Mouse (Mus musculus) spleen, postnatal 10 days (tissue): ENCODE measurements around the gene Cyp2d34.

Source experiments
- DNase-seq, 2 experiments: peaks; one replicate each; pipeline ENCODE4 v3.0.0; 2021 to 2022; ENCODE audit warnings: low spot score in 2 of 2

Gene Cyp2d34

DNA sequence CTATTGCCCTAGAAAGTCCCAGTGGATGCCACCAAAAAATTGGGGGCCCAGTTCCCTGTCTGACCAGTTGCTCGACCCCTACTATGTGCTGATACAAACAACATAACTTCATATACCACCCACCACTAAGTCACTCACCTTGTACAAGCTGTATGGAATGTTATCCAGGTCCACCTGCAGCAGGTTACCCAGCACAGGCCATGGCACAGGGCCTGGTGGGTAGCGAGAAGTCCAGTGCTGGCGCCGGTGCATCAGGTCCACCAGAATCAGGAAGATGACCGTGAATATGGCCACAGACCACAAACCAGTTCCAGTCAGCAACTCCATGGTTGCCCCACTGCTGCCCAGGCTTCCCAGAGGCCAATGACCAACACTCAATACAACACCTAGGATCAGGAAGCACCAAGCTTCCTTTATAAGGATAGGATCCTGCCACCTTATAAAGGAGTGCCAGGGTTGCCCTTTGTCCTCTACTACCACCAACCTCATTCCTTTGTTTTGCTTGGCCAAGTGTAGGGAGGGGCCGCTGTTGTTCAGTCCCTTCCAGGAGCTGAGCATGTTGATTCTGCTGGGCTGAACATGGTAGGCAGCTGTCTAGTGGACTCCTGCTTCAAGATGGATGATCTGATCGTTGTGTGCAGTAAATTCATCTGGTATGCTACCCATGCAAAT lies at the start of gene Cyp2d34:
Cyp2d34 (minus strand) TSS at position 416 of the 672 bp plus-strand sequence.
- no peak for DNase-seq

DNA sequence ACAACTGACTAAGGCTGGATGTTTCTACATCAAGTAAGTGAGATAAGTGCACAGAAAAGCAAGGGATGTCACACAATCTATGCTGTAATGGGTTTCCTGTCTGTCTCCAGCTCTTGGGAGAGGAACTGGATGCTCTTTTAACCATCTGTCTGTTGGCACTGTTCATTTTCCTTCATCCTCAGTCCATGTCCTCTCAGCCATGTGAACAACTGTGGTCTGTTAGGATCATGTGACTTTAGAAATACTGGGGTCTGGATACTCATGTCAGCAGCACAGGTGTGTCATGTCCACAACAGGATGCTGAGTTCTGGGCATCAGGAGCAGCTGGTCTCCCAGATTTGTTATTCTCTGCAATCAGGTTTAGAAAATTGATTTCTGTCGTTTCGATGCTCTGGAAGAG lies 35.6 kb upstream of the Cyp2d34 start:
- DNase-seq = no peak

DNA sequence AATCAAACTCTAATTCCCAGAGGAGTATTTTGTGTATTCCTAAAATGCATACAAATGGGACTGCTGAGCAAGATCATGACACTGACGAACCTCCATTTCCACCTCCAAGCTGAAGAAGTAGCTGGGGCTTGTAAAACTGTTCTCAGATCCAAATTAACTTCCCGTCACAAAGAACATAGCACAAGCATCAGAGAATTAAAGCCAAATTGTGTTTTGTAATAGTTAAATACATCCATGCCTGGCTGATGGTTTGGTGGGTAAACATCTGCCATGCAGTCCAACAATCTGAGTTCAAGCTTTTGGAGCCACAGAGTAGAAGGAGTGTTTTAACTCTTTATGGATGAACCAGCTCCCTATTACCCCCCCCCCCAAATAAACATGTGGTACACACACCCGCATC lies 23.6 kb upstream of the Cyp2d34 start:
- DNase-seq = no peak

DNA sequence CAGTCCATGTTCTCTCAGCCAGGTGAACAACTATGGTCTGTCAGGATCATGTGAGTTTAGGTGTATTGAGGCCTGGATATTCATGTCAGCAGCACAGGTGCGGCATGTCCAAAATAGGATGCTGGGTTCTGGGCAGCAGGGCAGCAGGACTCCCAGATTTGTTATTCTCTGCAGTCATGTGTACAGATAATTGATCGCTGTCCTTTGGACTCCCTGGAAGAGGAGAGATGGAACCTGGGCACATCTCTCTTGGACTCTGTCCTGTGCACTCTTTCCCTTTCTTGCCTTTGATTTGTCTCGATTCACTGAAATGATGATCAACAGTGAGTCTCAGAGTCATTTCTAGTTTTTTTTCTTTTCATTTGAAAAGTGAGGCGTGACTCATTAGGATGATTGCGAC lies 23.0 kb upstream of the Cyp2d34 start:
- no peak for DNase-seq

DNA sequence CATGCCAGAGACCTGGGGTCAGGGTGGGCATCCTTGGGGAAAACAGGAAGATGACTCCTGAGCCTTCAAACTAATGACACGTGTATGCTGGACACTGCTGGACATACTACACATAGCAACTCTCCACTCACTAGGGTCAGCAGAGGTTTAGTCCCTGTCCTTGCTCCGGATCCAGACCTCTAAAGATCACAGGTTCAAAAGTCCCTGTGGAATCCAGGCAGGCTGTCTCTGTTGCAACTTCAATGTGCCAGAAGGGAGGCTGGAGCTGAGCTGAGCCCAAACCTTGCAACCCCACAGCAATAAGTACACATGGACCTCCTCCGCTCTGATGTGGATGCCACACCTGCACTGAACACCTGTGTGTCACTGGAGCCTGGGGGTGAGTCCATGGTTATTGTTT lies 22.0 kb upstream of the Cyp2d34 start:
- no peak for DNase-seq

DNA sequence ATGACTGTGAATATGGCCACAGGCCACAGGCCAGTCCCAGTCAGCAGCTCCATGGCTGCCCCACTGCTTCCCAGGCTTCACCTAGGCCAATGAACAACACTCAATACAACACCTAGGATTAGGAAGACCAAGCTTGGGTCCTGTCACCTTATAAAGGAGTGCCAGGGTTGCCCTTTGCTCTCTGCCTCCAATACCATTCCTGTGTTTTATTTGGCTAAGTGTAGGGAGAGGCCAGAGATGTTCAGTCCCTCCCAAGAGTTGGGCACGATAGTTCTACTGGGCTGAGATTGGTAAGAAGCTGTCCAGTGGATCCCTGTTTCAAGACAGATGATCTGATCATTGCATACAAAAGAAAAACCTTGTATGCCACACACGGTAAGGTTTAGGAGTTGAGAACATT lies 21.2 kb upstream of the Cyp2d34 start:
- no peak for DNase-seq

DNA sequence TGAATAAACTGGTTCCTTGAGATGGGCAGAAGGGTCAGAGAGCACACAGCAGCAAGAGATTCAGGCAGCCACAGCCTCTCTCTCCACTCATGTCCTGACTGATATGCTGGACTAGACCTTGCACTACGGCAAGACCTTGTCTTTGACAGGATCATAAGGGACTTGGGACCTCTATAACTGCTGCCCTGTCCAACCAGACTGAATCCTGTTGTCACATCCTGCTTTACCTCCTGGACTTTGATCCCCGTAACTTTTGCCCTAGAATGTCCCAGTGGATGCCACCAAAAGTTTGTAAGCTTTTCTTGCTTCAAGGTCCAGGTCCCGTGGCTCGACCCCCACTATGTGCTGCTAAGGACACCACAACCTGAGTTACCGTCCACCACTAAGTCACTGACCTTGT lies 20.6 kb upstream of the Cyp2d34 start:
- DNase-seq = no peak

DNA sequence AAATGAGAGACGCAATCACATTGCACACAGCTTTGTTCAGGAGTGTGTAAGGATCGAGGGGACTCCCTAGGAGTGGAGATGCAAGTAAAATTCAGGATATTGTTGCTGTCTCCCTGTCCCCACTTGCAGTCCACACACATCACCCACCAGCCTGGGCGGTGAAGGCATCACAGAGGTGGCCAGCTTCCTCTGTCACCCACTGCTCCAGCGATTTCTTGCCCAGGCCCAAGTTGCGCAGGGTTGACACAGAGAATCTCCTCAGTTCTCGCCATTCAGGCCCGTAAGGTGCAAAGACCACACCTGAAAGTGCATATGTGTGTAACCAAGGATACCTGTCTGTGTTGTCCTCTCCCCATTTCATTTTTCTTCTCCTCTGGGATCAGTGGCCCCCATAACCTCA lies 19.5 kb upstream of the Cyp2d34 start:
- no peak for DNase-seq

DNA sequence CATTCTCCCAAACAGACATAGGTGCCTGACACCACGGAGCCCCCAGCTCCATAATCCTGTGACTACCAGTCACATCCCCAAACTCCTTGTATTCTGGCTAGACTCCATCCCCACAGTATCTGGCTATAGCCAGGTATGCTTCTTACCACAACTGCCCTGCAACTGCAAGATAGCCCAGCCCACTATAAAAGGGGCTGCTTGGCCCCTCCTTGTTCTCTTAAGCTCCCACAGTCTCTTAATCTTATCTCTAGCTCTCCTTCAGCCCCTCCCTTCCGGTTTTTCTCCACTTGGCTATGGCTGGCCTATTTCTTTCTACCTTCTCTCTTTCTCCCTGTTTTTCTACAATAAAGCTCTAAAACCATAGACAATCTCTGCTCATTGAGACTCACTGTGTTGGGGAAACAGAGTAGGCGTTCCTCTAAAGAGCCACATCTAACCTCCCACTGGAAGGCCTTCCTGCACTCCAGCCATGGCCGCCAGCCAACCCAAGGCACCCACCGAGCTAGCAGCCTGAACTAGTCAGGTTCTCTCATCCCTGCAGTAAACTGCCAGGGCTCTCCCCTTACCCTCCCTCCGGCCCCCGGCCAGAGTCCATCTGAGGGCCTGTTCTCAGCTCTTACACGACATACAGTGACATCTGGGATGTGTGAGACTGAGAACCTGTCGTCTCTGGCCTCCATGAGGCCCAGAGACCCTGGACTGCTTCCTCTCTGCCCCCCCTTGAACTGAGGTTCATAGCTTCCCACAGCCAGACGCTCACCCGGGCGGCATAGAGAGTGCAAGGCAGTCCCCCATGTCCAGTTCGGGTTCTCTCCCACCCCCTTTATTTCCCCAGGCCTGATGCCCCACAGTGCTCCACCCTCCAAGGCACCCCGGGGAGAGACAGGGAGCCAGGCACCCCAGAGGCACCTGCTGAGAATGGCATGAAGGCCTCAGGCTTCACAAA lies 16.7 kb upstream of the Cyp2d34 start:
- DNase-seq = no peak

DNA sequence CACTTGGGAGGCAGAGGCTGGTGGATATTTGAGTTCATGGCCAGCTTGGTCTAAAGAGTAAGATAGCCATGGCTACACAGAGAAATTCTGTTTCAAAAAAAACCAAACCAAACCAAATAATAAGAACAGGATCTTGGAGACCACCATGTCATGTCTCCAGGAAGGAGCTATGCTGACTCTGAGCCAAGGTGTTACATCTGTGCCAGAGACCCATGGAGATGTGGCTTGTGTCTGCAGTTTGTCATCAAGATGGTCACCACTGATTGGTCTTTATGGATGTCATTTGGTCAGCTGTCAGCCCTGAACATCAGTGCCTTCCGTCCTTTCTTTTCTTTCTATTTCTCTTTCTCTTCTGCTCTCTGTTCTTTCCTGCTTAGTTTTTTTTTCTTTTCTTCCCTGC lies 14.2 kb upstream of the Cyp2d34 start:
- no peak for DNase-seq

DNA sequence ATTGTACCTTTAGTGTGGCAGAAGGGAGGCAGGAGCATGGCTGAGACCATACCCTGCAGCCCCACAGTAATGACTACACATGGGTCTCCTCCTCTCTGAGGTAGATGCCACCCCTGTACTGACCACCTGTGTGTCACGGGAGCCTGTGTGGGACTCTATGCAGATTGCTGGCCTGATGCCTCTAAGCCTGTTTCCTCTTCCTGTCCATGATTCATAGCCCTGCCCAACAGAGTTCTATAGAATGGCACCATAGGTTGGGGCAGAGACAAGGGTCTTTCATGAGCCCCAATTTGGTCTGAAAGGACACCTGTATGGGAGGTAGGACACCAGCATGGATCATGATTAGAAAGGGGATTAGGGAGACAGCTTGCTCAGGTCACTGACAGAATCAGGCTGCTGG lies 1.2 kb upstream of the Cyp2d34 start:
- peak in 1 of 2 experiments; percentile 1 for DNase-seq

DNA sequence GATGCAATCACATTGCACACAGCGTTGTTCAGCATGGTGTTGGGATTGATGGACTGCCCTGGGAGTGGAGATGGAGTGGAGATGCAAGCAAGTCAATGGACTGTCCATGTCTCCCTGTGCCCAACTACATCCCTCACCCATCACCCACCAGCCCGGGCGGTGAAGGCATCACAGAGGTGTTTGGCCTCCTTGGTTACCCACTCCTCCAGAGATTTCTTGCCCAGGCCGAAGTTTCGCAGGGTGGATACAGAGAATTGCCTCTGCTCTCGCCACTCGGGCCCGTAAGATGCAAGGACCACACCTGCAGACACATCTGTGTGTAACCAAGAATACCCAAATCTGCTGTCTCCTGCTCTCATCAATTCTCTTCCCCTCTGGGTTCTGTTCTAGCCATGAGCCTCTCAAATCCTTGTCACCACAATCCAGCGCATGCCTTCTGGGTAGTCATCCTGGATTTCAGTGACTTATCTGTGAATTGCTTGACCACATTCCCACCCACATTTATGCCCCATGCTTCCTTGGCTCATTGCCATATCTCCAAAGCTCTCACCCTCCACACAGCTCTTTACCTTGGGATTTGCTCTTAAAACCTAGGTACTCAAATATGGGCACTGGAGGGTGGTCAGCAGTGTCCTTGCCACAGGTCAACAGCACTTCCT lies 2.3 kb downstream of the Cyp2d34 start:
- no peak for DNase-seq

DNA sequence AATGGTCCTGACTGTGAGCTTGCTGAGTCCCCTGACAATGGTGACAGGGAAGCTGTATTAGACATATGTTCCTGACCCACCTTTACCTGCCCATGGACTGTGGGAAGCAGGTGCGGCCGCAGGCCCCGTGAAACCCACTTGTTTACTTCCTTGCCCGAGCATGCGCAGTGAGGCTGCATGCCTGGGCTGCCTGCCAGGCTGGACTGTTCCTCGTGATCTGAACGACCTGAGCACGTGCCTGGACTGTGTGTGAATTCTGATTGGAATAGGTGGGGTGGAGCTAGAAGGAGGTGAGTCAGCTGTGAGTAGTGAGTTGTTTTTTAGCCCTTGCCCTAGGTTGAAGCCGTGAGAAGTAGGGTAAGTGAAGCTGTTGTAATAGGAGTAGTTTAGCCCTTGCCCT lies 38.1 kb downstream of the Cyp2d34 start:
- no peak for DNase-seq

DNA sequence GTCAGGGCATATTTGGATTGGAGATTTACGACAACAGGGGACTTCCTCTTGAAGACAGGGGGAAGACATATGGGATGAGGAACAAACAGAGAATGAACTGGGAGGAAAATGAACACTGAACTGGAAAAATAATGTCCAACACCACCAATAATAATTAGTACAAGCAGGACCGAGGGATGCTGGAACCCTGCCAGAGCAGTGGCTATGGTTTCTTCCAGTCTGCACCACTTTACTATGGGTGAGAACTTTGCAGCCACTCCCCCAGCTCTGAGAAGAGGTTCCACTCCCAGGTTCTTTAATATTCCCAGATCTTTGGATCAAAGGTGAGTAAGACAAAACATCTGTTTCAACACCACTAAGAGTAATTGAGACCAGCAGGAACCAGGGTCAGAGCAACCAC lies 41.7 kb downstream of the Cyp2d34 start:
- no peak for DNase-seq

DNA sequence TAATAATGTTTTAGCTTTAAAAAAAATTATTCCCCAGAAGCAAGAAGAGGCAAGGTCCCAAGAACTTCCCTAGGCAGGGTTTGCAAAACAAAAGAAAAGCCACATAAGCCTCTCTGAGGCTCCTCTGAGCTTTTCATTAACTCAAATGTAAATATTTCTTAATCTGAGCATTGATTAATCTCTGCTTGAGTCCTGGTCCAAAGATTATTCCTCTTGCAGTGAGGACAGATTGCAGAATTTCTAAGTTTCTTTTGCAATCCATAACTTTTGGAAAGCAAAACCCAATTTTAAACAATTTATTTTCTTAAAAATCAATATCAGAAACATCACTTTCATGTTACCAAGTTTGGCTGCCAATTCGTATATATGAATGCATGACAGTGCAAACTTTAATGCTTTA lies 47.9 kb downstream of the Cyp2d34 start:
- no peak for DNase-seq
